Mouse (Mus musculus) heart, adult 2 months (tissue): Measurements from ENCODE around the gene Spint4. TPM values are rescaled to one million over a fixed set of nuclear protein-coding genes. Genes with fewer than 3 reads are reported as not detected.
A peak's percentile ranks its signal among the peaks of the same experiment; 100 is the strongest.

Source experiments
- DNase-seq, 2 experiments: peaks; one replicate each; pipeline ENCODE4 v3.0.0; 2021
- H3K27ac ChIP-seq: fragments of 200-600 bp; 2 replicates; pipeline ENCODE4 v1.8.1; 2022
- H3K27me3 ChIP-seq: fragments of 200-500 bp; 2 replicates; pipeline ENCODE4 v1.6.1; 2012; ENCODE audit warnings: mild to moderate bottlenecking, low read length, inconsistent platforms, mixed read lengths; ENCODE audit not compliant: control insufficient read depth, insufficient read depth
- H3K36me3 ChIP-seq: fragments of 200-500 bp; 2 replicates; pipeline ENCODE4 v1.6.1; 2012; ENCODE audit warnings: low read length, inconsistent platforms; ENCODE audit not compliant: control insufficient read depth, insufficient read depth
- H3K4me1 ChIP-seq: fragments of 200-500 bp; 2 replicates; pipeline ENCODE4 v1.6.1; 2011; ENCODE audit warnings: low read length; ENCODE audit not compliant: control insufficient read depth, insufficient read depth
- H3K4me3 ChIP-seq: fragments of 200-600 bp; 2 replicates; pipeline ENCODE4 v1.8.1; 2022
- H3K79me2 ChIP-seq: fragments of 200-500 bp; replicated peaks from 2 replicates; pipeline ENCODE4 v1.6.1; 2012; ENCODE audit warnings: mild to moderate bottlenecking, inconsistent platforms, low read length, moderate library complexity, mixed read lengths; ENCODE audit not compliant: control insufficient read depth, insufficient read depth
- H3K9ac ChIP-seq: fragments of 200-500 bp; 2 replicates; pipeline ENCODE4 v1.6.1; 2012; ENCODE audit warnings: low read depth, mild to moderate bottlenecking, control low read depth, inconsistent platforms, low read length, mixed read lengths
- CTCF ChIP-seq: fragments of 200-600 bp; IDR thresholded peaks from 2 replicates; pipeline ENCODE4 v1.8.1; 2022; ENCODE audit warnings: antibody characterized with exemption, mild to moderate bottlenecking, moderate library complexity
- EP300 ChIP-seq: fragments of 200-500 bp; IDR thresholded peaks from 2 replicates; pipeline ENCODE4 v1.6.1; 2011; ENCODE audit warnings: low read depth, low read length, control low read depth; ENCODE audit not compliant: insufficient read depth
- POLR2A ChIP-seq: fragments of 200-500 bp; IDR thresholded peaks from 2 replicates; pipeline ENCODE4 v1.6.1; 2011; ENCODE audit warnings: mild to moderate bottlenecking, low read depth, low read length, control low read depth; ENCODE audit not compliant: insufficient read depth
- WGBS: fragments of 180-500 bp; shearing (Covaris S2); methylation state at CpG from one replicate; pipeline ENCODE4 v1.1.7; 2018; 5-methylcytosine and 5-hydroxymethylcytosine counted together
- intact Hi-C: fragments of 180-260 bp; cut with DNase I; formaldehyde crosslinking; loops from one replicate; pipeline ENCODE4 v1.15.1; 2025
- polyA plus RNA-seq: library from polyadenylated mRNA; depleted of rRNA; stranded (reverse); fragments of >200 nt; gene quantifications from 2 replicates; pipeline ENCODE4 v1.2.3, GENCODE M21; 2012
- total RNA-seq, 2 experiments: library from RNA; stranded (reverse); gene quantifications; 2 replicates each; pipeline ENCODE4 v1.2.3; 2021

Spint4 gene
- total and polyA plus RNA-seq, 3 experiments = not detected

DNA sequence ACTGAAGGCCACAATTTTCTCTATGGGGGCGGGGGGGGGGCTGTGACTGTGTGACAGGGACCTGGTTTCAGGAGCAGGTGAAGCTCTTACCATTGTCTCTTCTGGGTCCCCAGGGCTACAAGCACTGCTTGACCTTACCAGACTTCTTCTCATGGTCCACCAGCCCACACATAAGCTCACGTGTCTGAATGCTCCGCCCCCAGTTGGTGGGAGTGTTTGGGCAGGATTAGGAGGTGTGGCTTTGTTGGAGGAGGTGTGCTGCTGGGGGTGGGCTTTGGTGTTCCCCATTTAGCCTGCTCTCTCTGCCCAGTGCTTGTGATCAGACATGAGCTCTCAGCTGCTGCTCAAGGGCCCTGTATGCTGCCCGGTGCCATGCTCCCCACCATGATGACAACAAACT is 25.0 kb downstream of the Spint4 start:
- H3K9ac ChIP-seq = no peak overlapping the region
- TF ChIP-seq CTCF = no peak
- TF ChIP-seq POLR2A = no peak
- TF ChIP-seq EP300 = no peak
- no peaks in the 10 kb centered on the region for H3K4me1 ChIP-seq
- no peaks in the 10 kb centered on the region for H3K79me2 ChIP-seq
- H3K27ac ChIP-seq = no peak overlapping the region
- no peaks in the 10 kb centered on the region for H3K36me3 ChIP-seq
- WGBS = 54% methylated on average over 4 of the region's 4 CpGs
- H3K4me3 ChIP-seq = no peak overlapping the region
- no peaks in the 10 kb centered on the region for H3K27me3 ChIP-seq
- intact Hi-C loops = no loop called here
- no peak for DNase-seq

DNA sequence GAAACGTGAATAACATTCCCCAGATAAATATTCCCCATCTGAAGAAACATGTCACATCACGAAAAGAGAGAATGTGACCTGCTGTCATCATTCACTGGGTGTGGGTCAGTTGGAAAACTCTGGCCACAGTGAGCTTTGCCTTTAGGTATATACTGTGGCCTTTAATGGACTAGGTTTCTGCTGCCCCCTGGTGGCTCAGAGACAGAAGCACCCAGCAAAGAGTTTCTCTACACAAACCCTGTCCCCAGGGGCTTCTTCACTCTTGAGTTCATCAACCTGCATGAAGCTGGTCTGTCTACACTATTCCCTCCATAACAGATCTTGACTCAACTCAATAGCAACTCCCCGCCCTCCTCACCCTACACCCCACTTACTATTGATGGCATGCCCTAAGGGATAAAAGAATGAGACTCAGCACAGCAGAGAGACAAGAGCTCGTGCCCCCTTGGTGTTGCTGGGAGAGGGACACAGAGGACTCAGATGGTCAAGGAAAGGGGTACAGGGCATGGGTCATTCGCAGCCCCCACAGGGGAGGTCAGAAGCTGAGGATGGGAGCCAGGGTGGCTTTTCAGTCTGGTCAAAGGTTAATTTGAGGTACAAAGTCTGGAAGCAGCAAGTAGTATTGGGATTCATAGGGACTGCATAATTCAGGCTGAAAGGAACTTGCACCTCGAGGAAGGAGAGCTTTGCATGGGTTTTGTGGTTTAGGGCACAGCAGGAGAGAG is 27.8 kb downstream of the Spint4 start:
- no peak overlapping the region for H3K27ac ChIP-seq
- TF ChIP-seq CTCF (peak; percentile 96), POLR2A (no peak), EP300 (no peak)
- no peaks in the 10 kb centered on the region for H3K4me1 ChIP-seq
- peak; percentile 51 to 66 for DNase-seq
- H3K4me3 ChIP-seq = no peak overlapping the region
- 16% methylated on average over 6 of the region's 6 CpGs for WGBS
- intact Hi-C loops = loop anchor here (1.0 to 5.0 kb wide), 3 partner anchors 47 to 309 kb away; no protein-coding TSS in a partner anchor
- H3K9ac ChIP-seq = no peak overlapping the region
- H3K79me2 ChIP-seq = no peaks in the 10 kb centered on the region
- no peaks in the 10 kb centered on the region for H3K36me3 ChIP-seq
- H3K27me3 ChIP-seq = no peaks in the 10 kb centered on the region

DNA sequence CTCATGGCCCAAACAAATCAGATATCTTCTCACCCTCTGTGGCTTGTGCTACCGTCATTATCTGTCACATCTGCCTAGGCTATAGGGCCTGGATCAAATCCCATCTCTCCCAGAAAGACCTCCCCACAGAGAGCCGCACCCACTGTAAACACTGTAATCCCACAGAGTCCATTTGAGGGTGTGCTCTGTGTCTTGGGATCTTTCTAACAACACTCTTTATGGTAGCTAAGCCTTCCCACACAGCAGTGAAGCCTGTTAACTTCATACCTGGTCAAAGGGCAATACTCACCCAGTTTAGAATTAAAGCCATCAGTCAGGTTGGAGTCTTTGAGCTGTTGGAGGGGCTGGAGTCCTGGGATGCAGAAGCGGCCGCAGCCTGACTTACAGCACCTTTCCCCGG is 33.4 kb downstream of the Spint4 start:
- no peak for DNase-seq
- 71% methylated on average over 5 of the region's 5 CpGs for WGBS
- no peaks in the 10 kb centered on the region for H3K79me2 ChIP-seq
- H3K36me3 ChIP-seq = no peaks in the 10 kb centered on the region
- no peak overlapping the region for H3K4me3 ChIP-seq
- no peak overlapping the region for H3K9ac ChIP-seq
- no peak overlapping the region for H3K27ac ChIP-seq
- intact Hi-C loops = no loop called here
- H3K4me1 ChIP-seq = no peaks in the 10 kb centered on the region
- no peak for TF ChIP-seq EP300
- no peak for TF ChIP-seq CTCF
- no peak for TF ChIP-seq POLR2A
- H3K27me3 ChIP-seq = no peaks in the 10 kb centered on the region

DNA sequence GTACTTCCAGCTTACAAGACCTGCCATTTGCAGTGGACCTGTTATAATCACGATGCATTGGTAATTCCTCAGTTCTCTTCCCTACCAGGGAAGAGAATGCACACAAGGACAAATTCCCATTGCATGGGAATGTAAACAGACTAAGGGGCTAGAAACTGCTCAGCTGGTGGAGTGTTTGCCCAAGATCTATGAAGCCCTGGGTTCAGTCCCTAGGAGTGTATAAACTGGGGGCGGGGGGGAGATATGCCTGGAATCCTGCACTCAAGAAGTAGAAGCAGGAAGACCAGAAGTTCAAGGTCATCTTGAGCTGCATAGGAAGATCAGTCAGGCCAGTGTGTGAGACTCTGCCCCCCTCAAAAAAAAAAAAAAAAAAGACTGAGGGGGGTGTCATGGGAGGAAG is 35.0 kb downstream of the Spint4 start:
- no peak for TF ChIP-seq CTCF
- TF ChIP-seq POLR2A = no peak
- TF ChIP-seq EP300 = no peak
- H3K79me2 ChIP-seq = no peaks in the 10 kb centered on the region
- H3K27me3 ChIP-seq = no peaks in the 10 kb centered on the region
- H3K27ac ChIP-seq = no peak overlapping the region
- no peak overlapping the region for H3K9ac ChIP-seq
- intact Hi-C loops = no loop called here
- WGBS = 87% methylated on average over 2 of the region's 2 CpGs
- H3K36me3 ChIP-seq = no peaks in the 10 kb centered on the region
- H3K4me1 ChIP-seq = no peaks in the 10 kb centered on the region
- no peak for DNase-seq
- no peak overlapping the region for H3K4me3 ChIP-seq

- DNase-seq = no peak
- WGBS = 72% methylated on average over 5 of the region's 5 CpGs
- intact Hi-C loops = no loop called here
- no peaks in the 10 kb centered on the region for H3K79me2 ChIP-seq
- H3K27ac ChIP-seq = no peak overlapping the region
- H3K4me1 ChIP-seq = no peaks in the 10 kb centered on the region
- H3K4me3 ChIP-seq = no peak overlapping the region
- H3K27me3 ChIP-seq = no peaks in the 10 kb centered on the region
- no peaks in the 10 kb centered on the region for H3K36me3 ChIP-seq
- H3K9ac ChIP-seq = no peak overlapping the region
- no peak for TF ChIP-seq CTCF
- TF ChIP-seq POLR2A = no peak
- TF ChIP-seq EP300 = no peak
Observed at GRCm38 (mm10) chr2:164734839-164735238, 36.5 kb downstream of the Spint4 start.

DNA sequence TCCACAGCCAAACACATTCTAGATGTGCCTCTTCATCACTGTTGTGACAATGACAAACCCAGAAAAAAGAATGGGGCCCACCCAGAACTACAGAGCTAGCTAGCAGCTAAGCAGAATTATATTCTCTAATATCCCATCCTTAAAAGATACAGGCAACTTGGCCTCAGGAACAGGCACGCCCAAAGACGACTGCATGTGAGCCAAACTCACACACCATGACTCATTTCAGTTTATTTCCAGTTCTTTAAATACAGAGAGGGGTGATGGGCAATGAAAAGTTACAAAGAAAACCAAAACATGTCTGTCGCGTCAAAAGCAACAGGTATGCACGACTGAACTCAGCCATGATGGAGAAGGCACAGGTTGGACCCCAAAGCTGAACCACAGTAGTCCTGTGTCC is 37.1 kb downstream of the Spint4 start:
- no peak for DNase-seq
- no peak overlapping the region for H3K4me3 ChIP-seq
- H3K9ac ChIP-seq = no peak overlapping the region
- intact Hi-C loops = no loop called here
- TF ChIP-seq EP300 (no peak), CTCF (no peak), POLR2A (no peak)
- H3K27ac ChIP-seq = no peak overlapping the region
- 77% methylated on average over 5 of the region's 5 CpGs for WGBS
- no peaks in the 10 kb centered on the region for H3K36me3 ChIP-seq
- H3K79me2 ChIP-seq = no peaks in the 10 kb centered on the region
- H3K27me3 ChIP-seq = no peaks in the 10 kb centered on the region
- H3K4me1 ChIP-seq = no peaks in the 10 kb centered on the region
